Mouse (Mus musculus): ENCODE measurements at regions not wholly inside any gene's neighbourhood (a gene's known extent, or its start where the extent isn't known, plus 50 kb on each side); places are given as distances from the start of the nearest gene placed in this dataset.

- DNase-seq (ENCODE audit: low spot score in 2 of 2) = no peak
- intact Hi-C loops (cut with DNase I) = no loop called here
Observed at GRCm38 (mm10) chr16:74637638-74638037, 226.0 kb upstream of the Robo2 start.

- intact Hi-C loops (cut with DNase I) = no loop called here
- no peak for DNase-seq (ENCODE audit: low spot score in 2 of 2)
Observed at GRCm38 (mm10) chr16:74625783-74626182, 214.2 kb upstream of the Robo2 start.

GRCm38 (mm10) chr16:74612072-74612471 lies 200.4 kb upstream of the Robo2 start:
- intact Hi-C loops (cut with DNase I) = no loop called here
- no peak for DNase-seq (ENCODE audit: low spot score in 2 of 2)

- intact Hi-C loops (cut with DNase I) = no loop called here
- DNase-seq (ENCODE audit: low spot score in 2 of 2) = no peak
Observed at GRCm38 (mm10) chr16:74609564-74609963, 197.9 kb upstream of the Robo2 start.

GRCm38 (mm10) chr16:74598361-74598760 lies 186.7 kb upstream of the Robo2 start:
- DNase-seq (ENCODE audit: low spot score in 2 of 2) = no peak
- intact Hi-C loops (cut with DNase I) = no loop called here

GRCm38 (mm10) chr16:74597735-74598340 lies 186.2 kb upstream of the Robo2 start:
- intact Hi-C loops (cut with DNase I) = no loop called here
- DNase-seq (ENCODE audit: low spot score in 2 of 2) = peak; percentile 15 to 17

- DNase-seq (ENCODE audit: low spot score in 2 of 2) = no peak
- intact Hi-C loops (cut with DNase I) = no loop called here
Observed at GRCm38 (mm10) chr16:74591896-74592295, 180.3 kb upstream of the Robo2 start.

- intact Hi-C loops (cut with DNase I) = no loop called here
- no peak for DNase-seq (ENCODE audit: low spot score in 2 of 2)
Observed at GRCm38 (mm10) chr16:74582645-74583423, 171.2 kb upstream of the Robo2 start.

- intact Hi-C loops (cut with DNase I) = no loop called here
Observed at GRCm38 (mm10) chr16:74548374-74548773, 136.7 kb upstream of the Robo2 start.

GRCm38 (mm10) chr16:74530531-74530930 lies 118.9 kb upstream of the Robo2 start:
- intact Hi-C loops (cut with DNase I) = no loop called here

More at GRCm38 (mm10) chr16:74548374-74548773, 136.7 kb upstream of the Robo2 start:
- no peak for DNase-seq (ENCODE audit: low spot score in 2 of 2)

GRCm38 (mm10) chr16:74528245-74528644 lies 116.6 kb upstream of the Robo2 start:
- no peak for DNase-seq (ENCODE audit: low spot score in 2 of 2)
- intact Hi-C loops (cut with DNase I) = no loop called here

More at GRCm38 (mm10) chr16:74530531-74530930, 118.9 kb upstream of the Robo2 start:
- DNase-seq (ENCODE audit: low spot score in 2 of 2) = no peak

- intact Hi-C loops (cut with DNase I) = no loop called here
- DNase-seq (ENCODE audit: low spot score in 2 of 2) = no peak
Observed at GRCm38 (mm10) chr16:74526521-74526920, 114.9 kb upstream of the Robo2 start.

GRCm38 (mm10) chr16:74520501-74520900 lies 108.9 kb upstream of the Robo2 start:
- no peak for DNase-seq (ENCODE audit: low spot score in 2 of 2)
- intact Hi-C loops (cut with DNase I) = no loop called here

- DNase-seq (ENCODE audit: low spot score in 2 of 2) = no peak
- intact Hi-C loops (cut with DNase I) = no loop called here
Observed at GRCm38 (mm10) chr16:74517888-74518287, 106.3 kb upstream of the Robo2 start.

GRCm38 (mm10) chr16:74517374-74517773 lies 105.7 kb upstream of the Robo2 start:
- DNase-seq (ENCODE audit: low spot score in 2 of 2) = no peak
- intact Hi-C loops (cut with DNase I) = no loop called here

GRCm38 (mm10) chr16:74514481-74514880 lies 102.9 kb upstream of the Robo2 start:
- intact Hi-C loops (cut with DNase I) = no loop called here
- DNase-seq (ENCODE audit: low spot score in 2 of 2) = no peak

GRCm38 (mm10) chr16:74510383-74510782 lies 98.8 kb upstream of the Robo2 start:
- no peak for DNase-seq (ENCODE audit: low spot score in 2 of 2)
- intact Hi-C loops (cut with DNase I) = no loop called here

- intact Hi-C loops (cut with DNase I) = no loop called here
- no peak for DNase-seq (ENCODE audit: low spot score in 2 of 2)
Observed at GRCm38 (mm10) chr16:74509489-74509888, 97.9 kb upstream of the Robo2 start.

- DNase-seq (ENCODE audit: low spot score in 2 of 2) = no peak
- intact Hi-C loops (cut with DNase I) = no loop called here
Observed at GRCm38 (mm10) chr16:74506719-74507118, 95.1 kb upstream of the Robo2 start.

- no peak for DNase-seq (ENCODE audit: low spot score in 2 of 2)
- intact Hi-C loops (cut with DNase I) = no loop called here
Observed at GRCm38 (mm10) chr16:74506173-74506709, 94.6 kb upstream of the Robo2 start.

GRCm38 (mm10) chr16:74504426-74504825 lies 92.8 kb upstream of the Robo2 start:
- intact Hi-C loops (cut with DNase I) = no loop called here
- DNase-seq (ENCODE audit: low spot score in 2 of 2) = no peak

All from left cerebral cortex, postnatal 14 days (tissue).